Mouse (Mus musculus) erythroblast, embryonic 14.5 days (primary cell): ENCODE results near the gene A930018P22Rik.

Experiments
- GATA1 ChIP-seq: IDR thresholded peaks from 2 replicates; pipeline ENCODE4 v1.6.1; 2012; ENCODE audit warnings: low read length, inconsistent platforms, mixed read lengths
- TAL1 ChIP-seq: IDR thresholded peaks from 3 replicates; pipeline ENCODE4 v1.6.1; 2012; ENCODE audit warnings: low read length, inconsistent platforms, mixed read lengths

DNA sequence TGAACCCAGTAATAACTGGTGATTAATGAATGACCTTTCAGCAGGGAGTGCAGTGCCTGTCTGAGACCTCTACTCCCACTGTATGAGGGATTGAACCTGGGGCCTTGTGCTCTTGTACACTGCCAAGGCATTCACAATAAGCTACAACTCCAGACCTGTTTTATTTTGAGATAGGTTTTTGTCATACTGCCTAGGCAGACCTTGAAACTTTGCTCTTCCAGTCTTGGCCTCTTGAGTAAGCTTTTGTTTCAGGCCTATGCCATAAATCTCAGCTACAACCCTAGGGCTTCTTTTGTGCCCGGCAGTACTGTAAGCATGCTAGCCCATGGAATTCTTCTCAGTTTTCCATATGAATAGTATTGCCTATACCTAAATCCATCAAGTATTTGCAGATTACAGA, 3.5 kb upstream of the A930018P22Rik start:
- TF ChIP-seq GATA1: no peak
- TF ChIP-seq TAL1: no peak
